Mouse (Mus musculus): Measurements from ENCODE around the gene Klk4. TPM values are rescaled to one million over a fixed set of nuclear protein-coding genes. Genes with fewer than 3 reads are reported as not detected.
A peak's percentile ranks its signal among the peaks of the same experiment; 100 is the strongest.

Klk4 gene
- total RNA-seq, 2 experiments from 2014 or later = not detected

DNA sequence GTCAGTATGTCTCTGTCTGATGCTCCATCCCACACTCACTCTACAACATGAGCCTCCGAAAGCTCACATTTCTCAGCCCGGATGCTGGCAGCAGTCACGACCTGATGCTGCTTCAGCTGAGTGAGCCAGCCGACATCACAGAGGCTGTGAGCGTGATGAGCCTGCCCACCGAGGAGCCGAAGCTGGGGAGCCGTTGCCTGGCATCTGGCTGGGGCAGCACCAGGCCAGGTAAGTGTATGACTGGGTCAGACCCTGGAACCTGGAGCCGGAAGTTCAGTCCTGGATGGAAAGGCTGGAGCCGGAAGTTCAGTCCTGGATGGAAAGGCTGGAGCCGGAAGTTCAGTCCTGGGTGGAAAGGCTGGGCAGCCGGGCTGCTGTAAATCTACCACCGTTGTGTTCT lies 37.5 kb downstream of the Klk4 start:
- no peak for ATAC-seq (replicated peaks; ENCODE audit: low FRiP score, low TSS enrichment, poor library complexity, severe bottlenecking)

- no peak for ATAC-seq (replicated peaks; ENCODE audit: low FRiP score, low TSS enrichment, poor library complexity, severe bottlenecking)
Observed at GRCm38 (mm10) chr7:43918871-43919270, 37.9 kb downstream of the Klk4 start.

GRCm38 (mm10) chr7:43919559-43920451 lies 38.8 kb downstream of the Klk4 start:
- ATAC-seq (replicated peaks; ENCODE audit: low FRiP score, low TSS enrichment, poor library complexity, severe bottlenecking) = peak; percentile 94

- ATAC-seq (replicated peaks; ENCODE audit: low FRiP score, low TSS enrichment, poor library complexity, severe bottlenecking) = no peak
Observed at GRCm38 (mm10) chr7:43920582-43920981, 39.6 kb downstream of the Klk4 start.

DNA sequence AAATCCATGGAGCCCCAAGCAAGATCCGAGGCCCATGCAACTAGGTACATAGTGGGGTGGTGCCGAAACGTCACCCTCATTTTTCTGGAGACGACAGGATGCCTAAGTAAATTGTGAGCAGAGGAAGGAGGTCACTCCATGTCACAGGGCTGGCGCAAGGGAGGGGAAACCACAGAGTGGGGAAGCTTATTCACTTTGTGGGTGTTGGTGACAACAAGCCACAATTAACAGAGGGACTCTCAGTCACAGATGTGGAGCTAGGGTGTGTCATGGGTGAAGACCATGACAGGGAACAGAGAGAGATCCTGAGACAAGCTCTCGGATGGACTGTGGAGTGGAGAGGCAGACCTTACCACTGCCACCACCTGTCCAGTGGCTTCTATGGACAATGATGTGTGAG lies 40.1 kb downstream of the Klk4 start:
- ATAC-seq (replicated peaks; ENCODE audit: low FRiP score, low TSS enrichment, poor library complexity, severe bottlenecking) = no peak

DNA sequence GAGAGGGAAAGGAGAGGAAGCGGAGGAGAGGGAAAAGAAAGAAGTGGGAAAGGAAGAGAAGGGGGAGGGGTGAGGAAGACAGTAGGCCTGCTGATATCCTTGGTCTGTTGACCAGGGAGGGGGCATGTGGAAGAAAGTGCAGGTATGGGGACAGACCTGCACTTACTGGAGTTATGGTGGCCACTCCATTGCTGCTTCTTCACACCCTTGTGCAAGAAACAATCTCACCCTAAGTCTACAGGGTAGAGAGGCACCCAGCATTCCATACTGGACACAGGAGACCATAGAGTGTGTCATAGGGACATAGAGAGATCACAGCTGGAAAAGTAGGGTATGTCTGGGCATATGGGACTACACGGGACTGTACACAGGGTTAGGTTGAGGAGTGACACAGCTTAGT lies 41.0 kb downstream of the Klk4 start:
- ATAC-seq (replicated peaks; ENCODE audit: low FRiP score, low TSS enrichment, poor library complexity, severe bottlenecking) = no peak

DNA sequence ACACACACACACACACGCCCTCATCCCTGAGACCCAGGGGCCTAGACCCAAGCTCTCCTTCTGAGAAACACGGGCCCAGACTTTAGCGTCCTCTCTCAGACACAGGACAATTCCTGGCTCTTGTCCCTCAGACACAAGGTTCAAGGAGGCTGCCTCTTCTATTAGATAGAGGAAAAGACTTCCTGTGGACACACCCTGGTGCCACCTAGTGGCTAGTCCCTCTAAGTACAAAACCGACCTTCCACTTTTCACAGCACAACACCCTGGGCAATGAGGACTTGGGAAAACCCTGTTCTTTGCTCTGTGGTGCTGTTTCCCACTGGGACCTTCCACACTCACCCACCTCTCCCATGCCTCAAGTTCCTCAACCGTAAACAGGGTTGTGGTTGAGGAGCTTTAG lies 45.0 kb downstream of the Klk4 start:
- no peak for ATAC-seq (replicated peaks; ENCODE audit: low FRiP score, low TSS enrichment, poor library complexity, severe bottlenecking)

DNA sequence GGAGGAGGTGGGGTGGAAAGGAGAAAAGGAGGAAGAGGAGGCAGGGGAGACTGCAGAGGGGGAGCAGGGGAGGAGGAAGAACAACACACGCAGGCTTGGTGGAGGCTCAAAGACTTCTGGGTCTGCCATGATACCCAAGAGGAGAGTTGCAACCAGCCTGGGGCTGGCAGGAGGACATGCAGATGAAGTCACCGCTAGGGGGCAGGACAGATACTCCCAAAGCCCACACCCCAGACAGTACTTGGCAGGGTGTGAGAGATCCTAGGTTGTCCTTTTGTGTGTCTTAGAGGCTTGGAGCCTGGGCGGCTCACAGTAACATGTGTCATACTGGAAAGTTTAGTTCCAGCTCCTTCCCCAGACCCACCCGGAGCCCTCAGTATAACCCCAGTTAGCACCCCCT lies 47.6 kb downstream of the Klk4 start:
- ATAC-seq (replicated peaks; ENCODE audit: low FRiP score, low TSS enrichment, poor library complexity, severe bottlenecking) = no peak

DNA sequence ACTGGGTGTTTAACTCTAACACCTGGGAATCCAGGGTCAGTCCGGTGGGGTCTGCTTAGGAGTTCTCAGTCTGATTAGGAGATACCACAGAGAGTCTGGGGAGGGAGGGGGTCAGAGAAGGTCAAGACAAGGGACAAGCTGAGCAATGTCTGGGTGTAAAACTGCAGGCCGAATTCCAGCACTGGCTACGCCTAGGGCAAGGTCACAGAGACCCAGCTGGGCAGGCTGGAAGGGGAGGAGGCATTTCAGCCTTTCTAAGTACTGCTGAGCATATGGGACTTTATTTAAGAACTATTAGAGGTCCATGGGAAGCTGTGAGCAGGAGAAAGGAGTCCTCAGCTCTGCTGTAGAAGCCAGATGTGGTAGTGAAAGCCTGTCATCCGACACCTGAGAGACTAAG lies 51.4 kb downstream of the Klk4 start:
- no peak for ATAC-seq (replicated peaks; ENCODE audit: low FRiP score, low TSS enrichment, poor library complexity, severe bottlenecking)

- no peak for ATAC-seq (replicated peaks; ENCODE audit: low FRiP score, low TSS enrichment, poor library complexity, severe bottlenecking)
Observed at GRCm38 (mm10) chr7:43933440-43933839, 52.5 kb downstream of the Klk4 start, which contains the start of gene Klk15. Klk15 (plus strand) TSS chr7:43933740.

DNA sequence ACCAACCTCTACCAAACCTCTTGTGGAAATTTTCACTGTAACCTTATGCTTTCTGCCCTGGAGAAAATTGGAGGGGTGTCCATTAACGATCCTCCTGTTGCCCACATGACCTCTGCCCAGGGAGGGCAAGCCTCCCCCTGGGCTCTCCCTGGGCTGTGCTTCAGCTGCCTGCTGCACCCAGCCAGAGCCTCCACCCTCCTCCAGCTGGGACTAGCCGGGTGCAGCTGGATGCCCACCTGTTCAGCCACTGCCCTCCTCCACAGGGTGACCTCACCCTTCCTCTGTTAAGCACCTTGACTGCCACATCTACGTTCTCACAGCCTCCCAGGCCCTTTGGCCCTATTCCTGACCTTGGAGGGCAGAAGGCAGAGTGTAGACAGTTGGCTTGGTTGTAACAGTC lies 53.8 kb downstream of the Klk4 start:
- no peak for ATAC-seq (replicated peaks; ENCODE audit: low FRiP score, low TSS enrichment, poor library complexity, severe bottlenecking)

Other genes starting within 250 kb of the Klk4 start
- gene Ceacam18, start 246.5 kb upstream of the Klk4 start, total RNA-seq (2014; fragmentation: Nextera tagmentation) = not detected in 2 replicates
- not detected in 2 replicates for gene Ceacam18, start 246.5 kb upstream of the Klk4 start, total RNA-seq (2017)
- gene Siglece, start 221.0 kb upstream of the Klk4 start, total RNA-seq (2014; fragmentation: Nextera tagmentation) = 0.84 TPM in 1 of 2 replicates, not detected in the other
- gene Siglece, start 221.0 kb upstream of the Klk4 start, total RNA-seq (2017) = 2.2 TPM in 1 of 2 replicates, not detected in the other
- gene Ctu1, start 209.1 kb upstream of the Klk4 start, total RNA-seq (2014; fragmentation: Nextera tagmentation) = 8.6 and 13.2 TPM in 2 replicates
- 5.3 and 8.8 TPM in 2 replicates for gene Ctu1, start 209.1 kb upstream of the Klk4 start, total RNA-seq (2017)
- not detected in 2 replicates for gene Klk14, start 190.7 kb upstream of the Klk4 start, total RNA-seq (2014; fragmentation: Nextera tagmentation)
- not detected in 2 replicates for gene Klk14, start 190.7 kb upstream of the Klk4 start, total RNA-seq (2017)
- gene Klk13, start 168.6 kb upstream of the Klk4 start, total RNA-seq (2014; fragmentation: Nextera tagmentation) = not detected in 2 replicates
- gene Klk13, start 168.6 kb upstream of the Klk4 start, total RNA-seq (2017) = not detected in 2 replicates
- not detected in 2 replicates for gene Klk12, start 112.3 kb upstream of the Klk4 start, total RNA-seq (2014; fragmentation: Nextera tagmentation)
- gene Klk12, start 112.3 kb upstream of the Klk4 start, total RNA-seq (2017) = not detected in 2 replicates
- gene Klk11, start 106.6 kb upstream of the Klk4 start, total RNA-seq (2014; fragmentation: Nextera tagmentation) = not detected in 2 replicates
- not detected in 2 replicates for gene Klk11, start 106.6 kb upstream of the Klk4 start, total RNA-seq (2017)
- gene Klk10, start 100.1 kb upstream of the Klk4 start, total RNA-seq (2014; fragmentation: Nextera tagmentation) = not detected in 2 replicates
- not detected in 2 replicates for gene Klk10, start 100.1 kb upstream of the Klk4 start, total RNA-seq (2017)
- not detected in 2 replicates for gene Klk9, start 89.3 kb upstream of the Klk4 start, total RNA-seq (2014; fragmentation: Nextera tagmentation)
- gene Klk9, start 89.3 kb upstream of the Klk4 start, total RNA-seq (2017) = not detected in 2 replicates
- 4.7 and 9.3 TPM in 2 replicates for gene Klk8, start 83.6 kb upstream of the Klk4 start, total RNA-seq (2014; fragmentation: Nextera tagmentation)
- gene Klk8, start 83.6 kb upstream of the Klk4 start, total RNA-seq (2017) = 2.4 and 6.9 TPM in 2 replicates
- not detected in 2 replicates for gene Klk7, start 69.9 kb upstream of the Klk4 start, total RNA-seq (2014; fragmentation: Nextera tagmentation)
- not detected in 2 replicates for gene Klk7, start 69.9 kb upstream of the Klk4 start, total RNA-seq (2017)
- not detected in 2 replicates for gene Klk6, start 56.7 kb upstream of the Klk4 start, total RNA-seq (2014; fragmentation: Nextera tagmentation)
- not detected in 2 replicates for gene Klk6, start 56.7 kb upstream of the Klk4 start, total RNA-seq (2017)
- not detected in 2 replicates for gene Klk5, start 39.2 kb upstream of the Klk4 start, total RNA-seq (2014; fragmentation: Nextera tagmentation)
- not detected in 2 replicates for gene Klk5, start 39.2 kb upstream of the Klk4 start, total RNA-seq (2017)
- not detected in 2 replicates for gene Klk15, start 52.6 kb downstream of the Klk4 start, total RNA-seq (2014; fragmentation: Nextera tagmentation)
- not detected in 2 replicates for gene Klk15, start 52.6 kb downstream of the Klk4 start, total RNA-seq (2017)
- not detected in 2 replicates for gene Klk1b8, start 69.5 kb downstream of the Klk4 start, total RNA-seq (2014; fragmentation: Nextera tagmentation)
- gene Klk1b8, start 69.5 kb downstream of the Klk4 start, total RNA-seq (2017) = not detected in 2 replicates
- gene Klk1b1, start 85.6 kb downstream of the Klk4 start, total RNA-seq (2014; fragmentation: Nextera tagmentation) = not detected in 2 replicates
- gene Klk1b1, start 85.6 kb downstream of the Klk4 start, total RNA-seq (2017) = not detected in 2 replicates
- not detected in 2 replicates for gene Klk1b9, start 94.9 kb downstream of the Klk4 start, total RNA-seq (2014; fragmentation: Nextera tagmentation)
- not detected in 2 replicates for gene Klk1b9, start 94.9 kb downstream of the Klk4 start, total RNA-seq (2017)
- gene Klk1b11, start 114.7 kb downstream of the Klk4 start, total RNA-seq (2014; fragmentation: Nextera tagmentation) = not detected in 2 replicates
- not detected in 2 replicates for gene Klk1b11, start 114.7 kb downstream of the Klk4 start, total RNA-seq (2017)
- gene Klk1b26, start 131.0 kb downstream of the Klk4 start, total RNA-seq (2014; fragmentation: Nextera tagmentation) = not detected in 2 replicates
- not detected in 2 replicates for gene Klk1b26, start 131.0 kb downstream of the Klk4 start, total RNA-seq (2017)
- gene Klk1b27, start 171.1 kb downstream of the Klk4 start, total RNA-seq (2014; fragmentation: Nextera tagmentation) = not detected in 2 replicates
- not detected in 2 replicates for gene Klk1b27, start 171.1 kb downstream of the Klk4 start, total RNA-seq (2017)
- gene Klk1b21, start 221.2 kb downstream of the Klk4 start, total RNA-seq (2014; fragmentation: Nextera tagmentation) = not detected in 2 replicates
- not detected in 2 replicates for gene Klk1b21, start 221.2 kb downstream of the Klk4 start, total RNA-seq (2017)
- not detected in 2 replicates for gene Klk1b22, start 231.5 kb downstream of the Klk4 start, total RNA-seq (2014; fragmentation: Nextera tagmentation)
- gene Klk1b22, start 231.5 kb downstream of the Klk4 start, total RNA-seq (2017) = not detected in 2 replicates